9 mouse cellular contexts compared by ENCODE assay signal in the genomic region with DNA sequence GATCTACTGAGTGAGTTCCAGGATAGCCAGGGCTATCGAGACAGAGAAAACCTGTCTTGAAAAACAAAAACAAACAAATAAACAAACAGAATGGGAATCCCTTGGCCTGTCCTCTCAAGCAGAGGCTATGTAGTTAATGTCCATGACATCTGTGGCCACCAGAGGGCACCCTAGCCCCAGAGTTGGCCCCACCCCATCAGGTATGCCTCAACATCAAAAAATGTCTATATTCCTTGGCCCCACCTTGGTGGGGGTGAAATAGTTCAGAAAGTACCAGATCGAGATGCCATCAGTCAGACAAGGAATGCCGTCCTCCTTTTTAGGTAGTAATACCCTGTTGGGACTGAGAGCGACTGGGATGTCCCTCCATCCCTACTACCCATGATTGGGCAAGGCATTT. TPM values are rescaled to one million over a fixed set of nuclear protein-coding genes. Genes with fewer than 3 reads are reported as not detected.
DNase-seq lines count a peak whose midpoint lies in the region; ATAC-seq and TF ChIP-seq lines count a peak whose summit lies in the region.
"Had no signal": no experiment of that assay in that cellular context is flagged by ENCODE, and none has a peak within 500 bp of the region (broad histone marks: within the 10 kb centered on the region; RNA-seq: fewer than 3 reads in every experiment).

No protein-coding gene starts in this region.

- no peaks in the 10 kb centered on the region for H3K9me3 ChIP-seq in lung, embryonic 14.5 days (ENCODE audit: low read depth, low read length)
- H3K9me3 ChIP-seq: heart, embryonic 13.5 days had no signal

- ATAC-seq in CD4-positive, CD25-positive, alpha-beta regulatory T cell, adult 4 months, result peak; percentile 69
- peak; percentile 57; the same call in 1 of the 2 replicates for ATAC-seq in lung, embryonic 14.5 days (ENCODE audit: insufficient read depth)

- 27% methylated on average over 4 of the region's 4 CpGs for WGBS in lung, embryonic 14.5 days

- no peaks in the 10 kb centered on the region for H3K4me1 ChIP-seq in lung, embryonic 14.5 days (ENCODE audit: insufficient read depth)

- peak; percentile 92 for TF ChIP-seq CTCF in lung, embryonic 14.5 days (IDR thresholded peaks at IDR 0.05; ENCODE audit: low read depth)

- H3K27me3 ChIP-seq in lung, embryonic 14.5 days (ENCODE audit: insufficient read depth, low read length), result no peaks in the 10 kb centered on the region

- H3K9ac ChIP-seq in lung, embryonic 14.5 days, result no peak overlapping the region
- H3K9ac ChIP-seq: heart, embryonic 13.5 days had no signal

- H3K27ac ChIP-seq in lung, embryonic 14.5 days (ENCODE audit: low read depth), result no peak overlapping the region
- H3K27ac ChIP-seq: heart, embryonic 13.5 days had no signal

- DNase-seq in adrenal gland, adult (ENCODE audit: inconsistent age in 2 of 2, low spot score in 1 of 2), result peak; percentile 72 to 93
- DNase-seq in embryo, embryonic 10 days (ENCODE audit: low spot score), result peak; percentile 70
- DNase-seq in heart, adult 8-10 months (ENCODE audit: low spot score), result peak; percentile 81
- DNase-seq in kidney, postnatal 25 days, result peak; percentile 80 to 90
- peak; percentile 85 for DNase-seq in lung, embryonic 14.5 days
- DNase-seq in retina, embryonic 14.5 days (ENCODE audit: low spot score), result peak; percentile 83
- peak; percentile 89 for DNase-seq in thymus, postnatal 4 days

- peaks cover 27% of the 10 kb centered on the region for H3K36me3 ChIP-seq in lung, embryonic 14.5 days (ENCODE audit: insufficient read depth)

- no peak overlapping the region for H3K4me2 ChIP-seq in lung, embryonic 14.5 days
- H3K4me2 ChIP-seq: heart, embryonic 13.5 days had no signal

- H3K4me3 ChIP-seq in lung, embryonic 14.5 days (ENCODE audit: low read depth, low read length), result no peak overlapping the region
- H3K4me3 ChIP-seq: heart, embryonic 13.5 days had no signal

RNA-seq across cellular contexts. Expression of a gene that starts 1.2 kb away (rescaled TPM):
- not detected for polyA plus RNA-seq in CD4-positive, CD25-positive, alpha-beta regulatory T cell, adult 4 months (2017; shearing (Covaris generic))
- not detected for total RNA-seq in heart, adult 8-10 months (2022)
- polyA plus RNA-seq in lung, embryonic 14.5 days (2014; fragmentation: Nextera tagmentation; extraction: Ambion mirVana), result not detected in 2 replicates
- polyA plus RNA-seq: heart, embryonic 13.5 days had no signal

RNA-seq across cellular contexts. Expression of a gene that starts 17.6 kb away (rescaled TPM):
- 10 to 100 TPM; 13.8 to 17.5 TPM for polyA plus RNA-seq in CD4-positive, CD25-positive, alpha-beta regulatory T cell, adult 4 months (2017; shearing (Covaris generic))
- 100 to 1,000 TPM in 1 of 4 experiments, 10 to 100 TPM in 3; 95.0 to 106 (median 99.1) TPM for total RNA-seq in heart, adult 8-10 months (2022)
- 152 and 169 TPM in 2 replicates for polyA plus RNA-seq in lung, embryonic 14.5 days (2014; fragmentation: Nextera tagmentation; extraction: Ambion mirVana)

RNA-seq across cellular contexts. Expression of a gene that starts 29.3 kb away (rescaled TPM):
- 10 to 100 TPM; 27.0 to 37.5 TPM for polyA plus RNA-seq in CD4-positive, CD25-positive, alpha-beta regulatory T cell, adult 4 months (2017; shearing (Covaris generic))
- total RNA-seq in heart, adult 8-10 months (2022), result 10 to 100 TPM; 44.4 to 49.9 (median 46.8) TPM
- polyA plus RNA-seq in lung, embryonic 14.5 days (2014; fragmentation: Nextera tagmentation; extraction: Ambion mirVana), result 53.0 and 53.5 TPM in 2 replicates

RNA-seq across cellular contexts. Expression of a gene that starts 35.8 kb away (rescaled TPM):
- under 1 TPM in 1 of 2 experiments, not detected in 1; 0.12 TPM for polyA plus RNA-seq in CD4-positive, CD25-positive, alpha-beta regulatory T cell, adult 4 months (2017; shearing (Covaris generic))
- total RNA-seq in heart, adult 8-10 months (2022), result under 1 TPM in 2 of 4 experiments, not detected in 2; 0.14 to 0.16 TPM
- polyA plus RNA-seq in lung, embryonic 14.5 days (2014; fragmentation: Nextera tagmentation; extraction: Ambion mirVana), result not detected in 2 replicates

RNA-seq across cellular contexts. Expression of a gene that starts 40.5 kb away (rescaled TPM):
- 1 to 10 TPM; 4.8 to 5.7 TPM for polyA plus RNA-seq in CD4-positive, CD25-positive, alpha-beta regulatory T cell, adult 4 months (2017; shearing (Covaris generic))
- 10 to 100 TPM; 92.5 to 98.4 (median 95.1) TPM for total RNA-seq in heart, adult 8-10 months (2022)
- 46.8 and 47.1 TPM in 2 replicates for polyA plus RNA-seq in lung, embryonic 14.5 days (2014; fragmentation: Nextera tagmentation; extraction: Ambion mirVana)
